Mouse (Mus musculus) G1E-ER4 (cell line): Measurements from ENCODE around the gene Tmem151b. TPM values are rescaled to one million over a fixed set of nuclear protein-coding genes. Genes with fewer than 3 reads are reported as not detected.
A peak's percentile ranks its signal among the peaks of the same experiment; 100 is the strongest.

Experiments
- GATA1 ChIP-seq: IDR thresholded peaks from one replicate; pipeline ENCODE4 v1.8.0; 2012; ENCODE audit warnings: low read length, inconsistent platforms
- polyA plus RNA-seq: library from polyadenylated mRNA; stranded (reverse); fragments of >175 nt; gene quantifications from 2 replicates; pipeline ENCODE4 v1.2.3, GENCODE M21; 2012

The Tmem151b gene
- not detected in 2 replicates for polyA plus RNA-seq

- no peak for TF ChIP-seq GATA1
Observed at GRCm38 (mm10) chr17:45549617-45550181, at the start of gene Tmem151b. Gene Tmem151b (minus strand): TSS chr17:45549677.

GRCm38 (mm10) chr17:45598891-45599290, 49.4 kb upstream of the Tmem151b start:
- no peak for TF ChIP-seq GATA1

- no peak for TF ChIP-seq GATA1
Observed at GRCm38 (mm10) chr17:45598376-45598775, 48.9 kb upstream of the Tmem151b start.

GRCm38 (mm10) chr17:45597787-45598186, 48.3 kb upstream of the Tmem151b start:
- TF ChIP-seq GATA1, result no peak

GRCm38 (mm10) chr17:45596631-45597396, 47.3 kb upstream of the Tmem151b start:
- no peak for TF ChIP-seq GATA1

GRCm38 (mm10) chr17:45595736-45596390, 46.4 kb upstream of the Tmem151b start:
- TF ChIP-seq GATA1, result no peak

GRCm38 (mm10) chr17:45594881-45595735, 45.6 kb upstream of the Tmem151b start:
- TF ChIP-seq GATA1, result no peak

- TF ChIP-seq GATA1, result no peak
Observed at GRCm38 (mm10) chr17:45594195-45594594, 44.7 kb upstream of the Tmem151b start.

- TF ChIP-seq GATA1, result peak; percentile 28
Observed at GRCm38 (mm10) chr17:45593479-45593878, 44.0 kb upstream of the Tmem151b start.

GRCm38 (mm10) chr17:45592606-45593431, 43.3 kb upstream of the Tmem151b start:
- TF ChIP-seq GATA1, result no peak

GRCm38 (mm10) chr17:45591701-45592605, 42.5 kb upstream of the Tmem151b start:
- no peak for TF ChIP-seq GATA1

- TF ChIP-seq GATA1, result no peak
Observed at GRCm38 (mm10) chr17:45590410-45590809, 40.9 kb upstream of the Tmem151b start.

- TF ChIP-seq GATA1, result no peak
Observed at GRCm38 (mm10) chr17:45589844-45590243, 40.4 kb upstream of the Tmem151b start.

GRCm38 (mm10) chr17:45589236-45589635, 39.8 kb upstream of the Tmem151b start:
- TF ChIP-seq GATA1, result no peak

- no peak for TF ChIP-seq GATA1
Observed at GRCm38 (mm10) chr17:45588370-45588769, 38.9 kb upstream of the Tmem151b start.
